Mouse (Mus musculus) lung, postnatal 36 days (tissue): ENCODE measurements around the gene Gm49387.

Source experiments
- DNase-seq: peaks from one replicate; pipeline ENCODE4 v3.0.0; 2022; ENCODE audit warnings: mixed read lengths

The Gm49387 gene

DNA sequence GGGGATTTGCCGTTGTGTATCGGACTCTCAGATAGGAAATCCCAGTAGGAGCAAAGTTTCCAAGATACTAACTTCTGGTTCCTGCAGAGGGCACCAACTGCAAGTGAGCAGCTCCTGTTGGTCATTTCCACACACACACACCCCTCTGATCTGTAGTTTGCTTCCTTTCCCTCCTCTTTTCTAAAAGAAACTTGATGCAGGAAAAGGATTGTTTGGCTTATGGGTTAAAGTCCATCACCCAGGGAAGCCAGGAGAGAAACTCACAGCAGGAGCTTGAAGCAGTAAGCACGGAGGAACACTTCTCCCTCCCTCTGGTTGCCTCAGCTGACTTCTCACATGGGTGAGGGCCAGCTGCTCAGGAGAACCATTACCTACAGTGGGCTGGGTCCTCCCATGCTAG is 121.5 kb downstream of the Gm49387 start:
- DNase-seq = peak; percentile 53

DNA sequence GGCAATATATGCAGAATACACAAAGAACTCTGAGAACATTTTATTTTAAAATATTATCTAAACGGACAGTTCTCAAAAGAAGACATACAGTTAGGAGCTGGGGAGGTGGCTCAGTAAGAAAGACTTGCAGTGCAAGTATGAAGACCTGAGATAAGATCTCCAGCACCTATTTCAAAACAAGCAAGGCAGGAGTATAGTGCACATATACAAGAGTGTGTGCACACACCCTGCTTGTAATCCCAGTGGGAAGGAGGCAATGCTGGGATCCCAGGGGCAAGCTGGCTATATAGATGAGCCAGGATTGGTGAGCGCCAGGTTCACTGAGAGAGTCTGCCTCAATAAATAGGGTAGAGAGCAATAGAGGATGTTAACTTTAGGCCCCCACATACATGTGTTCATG is 124.8 kb downstream of the Gm49387 start:
- DNase-seq = no peak

DNA sequence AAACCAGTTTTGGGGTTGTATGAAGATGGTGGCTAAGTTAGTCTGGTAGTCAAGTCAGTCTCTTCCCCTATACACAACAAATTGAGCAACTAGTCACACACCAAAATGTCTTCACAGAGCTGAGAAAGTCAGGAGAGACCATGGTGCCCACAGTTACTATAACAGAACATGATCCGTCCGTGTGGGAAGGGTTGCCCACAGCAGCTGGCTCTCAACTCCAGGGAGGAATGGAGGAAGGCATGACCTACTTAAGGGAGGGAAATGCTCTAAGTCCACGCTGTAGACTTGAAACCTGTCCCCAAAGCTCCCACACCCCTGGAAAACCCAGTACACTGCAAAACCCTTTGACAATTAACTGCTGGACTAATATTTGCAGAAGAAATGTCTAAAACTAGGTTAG is 130.4 kb downstream of the Gm49387 start:
- DNase-seq = no peak

DNA sequence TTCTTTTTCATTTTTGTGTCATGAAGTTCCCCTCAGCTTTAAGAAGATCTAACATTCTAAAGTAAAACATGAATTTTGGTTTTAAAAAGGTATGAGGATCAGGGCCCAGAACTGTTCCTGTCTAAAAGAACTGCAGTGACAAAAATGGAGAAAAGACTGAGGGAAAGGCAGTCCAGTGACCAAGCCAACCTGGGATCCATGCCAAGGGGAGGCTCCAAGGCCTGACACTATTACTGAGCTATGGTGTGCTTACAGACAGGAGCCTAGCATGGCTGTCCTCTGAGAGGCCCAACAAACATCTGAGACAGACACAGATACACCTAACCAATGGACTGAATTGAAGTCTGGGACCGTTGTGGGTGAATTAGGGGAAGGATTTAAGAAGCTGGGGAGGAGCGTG is 130.8 kb downstream of the Gm49387 start:
- DNase-seq = peak; percentile 15

DNA sequence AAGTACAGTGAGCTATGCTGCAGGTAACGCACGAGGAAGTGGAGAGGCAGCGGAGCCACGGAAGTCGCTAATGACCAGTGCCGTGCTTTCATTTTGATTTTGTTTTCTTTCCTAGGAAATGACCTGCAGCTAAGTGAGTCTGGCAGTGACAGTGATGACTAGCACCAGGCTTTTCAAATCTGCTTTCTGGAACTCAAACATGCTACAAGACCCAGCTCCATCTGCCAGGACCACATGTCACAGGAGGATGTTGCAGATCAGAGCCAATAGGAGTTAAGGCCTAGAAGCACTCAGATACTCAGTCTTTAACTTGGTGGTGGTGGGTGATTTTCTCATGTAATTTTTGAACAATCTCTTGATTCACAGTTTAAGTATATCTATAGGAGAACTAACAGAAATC is 134.2 kb downstream of the Gm49387 start:
- no peak for DNase-seq

DNA sequence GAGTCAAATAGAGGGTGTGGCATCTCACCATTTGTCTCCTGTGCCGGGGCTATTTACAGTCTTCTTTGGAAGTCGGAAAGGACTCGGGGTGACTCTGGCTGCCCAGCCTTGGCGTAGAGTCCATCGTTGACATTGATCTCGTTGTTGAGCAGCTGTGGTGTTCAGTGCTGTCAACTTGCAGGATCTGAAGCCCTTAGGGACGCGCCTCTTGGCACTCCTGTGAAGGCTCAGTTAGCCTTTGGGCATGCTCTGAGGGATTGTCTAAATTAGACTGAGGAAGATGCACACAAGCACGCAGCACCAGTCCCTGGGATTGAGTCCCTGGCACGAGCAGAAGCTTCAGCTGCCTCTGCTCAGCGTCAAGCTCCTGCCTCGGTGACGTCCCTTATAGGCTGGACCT is 137.3 kb downstream of the Gm49387 start:
- DNase-seq = no peak
